In genomic region chr6:106799333-106800226, GRCm38 (mm10) we compare ENCODE assay signal across 8 mouse cellular contexts. TPM values are rescaled to one million over a fixed set of nuclear protein-coding genes. Genes with fewer than 3 reads are reported as not detected.
DNase-seq lines count a peak whose midpoint lies in the region; ATAC-seq lines count a peak whose summit lies in the region.

TSS of gene Crbn (minus strand) at chr6:106800077.

- H3K4me1 ChIP-seq in hindbrain, embryonic 12.5 days: peaks cover 12% of the 10 kb centered on the region

- no peaks in the 10 kb centered on the region for H3K27me3 ChIP-seq in hindbrain, embryonic 12.5 days

- H3K4me2 ChIP-seq in hindbrain, embryonic 12.5 days (replicated peaks): peak within 1 kb of the TSS; percentile 94

- H3K36me3 ChIP-seq in hindbrain, embryonic 12.5 days: peaks cover 5% of the 10 kb centered on the region

- peak; percentile 88 for DNase-seq in Muller cell, postnatal 12 days (ENCODE audit: inconsistent ontology term)
- peak; percentile 92 for DNase-seq in cerebellum, adult 9-11 months
- peak; percentile 82 to 88 for DNase-seq in frontal cortex, postnatal 10 days (ENCODE audit: low spot score in 2 of 2)
- peak; percentile 88 to 91 for DNase-seq in layer of hippocampus, postnatal 14 days (ENCODE audit: low spot score in 2 of 2)
- DNase-seq in lung, postnatal 14 days: peak; percentile 93
- peak; percentile 79 for DNase-seq in retina, adult 2 months (ENCODE audit: low read depth, low spot score)
- peak; percentile 90 to 91 for DNase-seq in thymus, postnatal 36 days

- H3K27ac ChIP-seq in hindbrain, embryonic 12.5 days: no peak within 1 kb of the TSS

- peak within 1 kb of the TSS; percentile 82 for H3K9ac ChIP-seq in hindbrain, embryonic 12.5 days

- H3K4me3 ChIP-seq in hindbrain, embryonic 12.5 days: peak within 1 kb of the TSS; percentile 89

- 2% methylated on average over 56 of the region's 57 CpGs for WGBS in hindbrain, embryonic 12.5 days

- peak; percentile 94 for ATAC-seq in hindbrain, embryonic 12.5 days (ENCODE audit: low FRiP score)

- no peaks in the 10 kb centered on the region for H3K9me3 ChIP-seq in hindbrain, embryonic 12.5 days (replicated peaks)

RNA-seq across cellular contexts. Expression of gene Crbn, which starts in this region (rescaled TPM):
- polyA plus RNA-seq in hindbrain, embryonic 12.5 days (2016; fragmentation: Nextera tagmentation; extraction: Ambion mirVana): 51.7 and 58.3 TPM in 2 replicates
- 10 to 100 TPM; 83.8 to 87.8 TPM for total RNA-seq in layer of hippocampus, postnatal 14 days (2021)
